Mouse (Mus musculus) forebrain, embryonic 14.5 days (tissue): ENCODE measurements around the gene Hbs1l. TPM values are rescaled to one million over a fixed set of nuclear protein-coding genes. Genes with fewer than 3 reads are reported as not detected.
A peak's percentile ranks its signal among the peaks of the same experiment; 100 is the strongest.

ENCODE experiments used
- ATAC-seq: fragments of 200-750 bp; cut with Nextera tagmentation; 2 replicates; pipeline ENCODE4 v1.8.0; 2017; ENCODE audit warnings: mild to moderate bottlenecking, moderate library complexity
- DNase-seq: peaks from one replicate; pipeline ENCODE4 v3.0.0-alpha.2; 2015; ENCODE audit warnings: low spot score
- H3K27ac ChIP-seq: fragments of 300-500 bp; sonication (generic); 2 replicates; pipeline ENCODE4 v1.5.1; 2014; ENCODE audit warnings: low read depth, mild to moderate bottlenecking, control low read depth, low read length, moderate library complexity
- H3K27me3 ChIP-seq: fragments of 300-500 bp; sonication (generic); replicated peaks from 2 replicates; pipeline ENCODE4 v1.6.1; 2014; ENCODE audit warnings: low read length, control low read depth, mixed read lengths; ENCODE audit not compliant: control insufficient read depth, insufficient read depth
- H3K36me3 ChIP-seq: fragments of 300-500 bp; sonication (generic); 2 replicates; pipeline ENCODE4 v1.6.1; 2014; ENCODE audit warnings: low read length, control low read depth; ENCODE audit not compliant: control insufficient read depth, insufficient read depth
- H3K4me1 ChIP-seq: fragments of 300-500 bp; sonication (generic); 2 replicates; pipeline ENCODE4 v1.6.1; 2014; ENCODE audit warnings: antibody characterized with exemption, low read length, control low read depth; ENCODE audit not compliant: control insufficient read depth, insufficient read depth
- H3K4me2 ChIP-seq: fragments of 300-500 bp; sonication (generic); 2 replicates; pipeline ENCODE4 v1.6.1; 2014; ENCODE audit warnings: mild to moderate bottlenecking, control low read depth, low read length
- H3K4me3 ChIP-seq: fragments of 300-500 bp; sonication (generic); 2 replicates; pipeline ENCODE4 v1.5.1; 2014; ENCODE audit warnings: low read depth, low read length, control low read depth
- H3K9ac ChIP-seq: fragments of 300-500 bp; sonication (generic); 2 replicates; pipeline ENCODE4 v1.6.1; 2014; ENCODE audit warnings: mild to moderate bottlenecking, low read length, control low read depth, moderate library complexity
- H3K9me3 ChIP-seq: fragments of 300-500 bp; sonication (generic); replicated peaks from 2 replicates; pipeline ENCODE4 v1.6.1; 2016; ENCODE audit warnings: low read length, control low read depth, mixed read lengths; ENCODE audit not compliant: control insufficient read depth
- WGBS: fragments of 180-500 bp; shearing (Covaris S2); extraction: QIAGEN DNeasy Blood & Tissue Kit; methylation state at CpG from one replicate; pipeline ENCODE4 v1.1.7; 2014; 5-methylcytosine and 5-hydroxymethylcytosine counted together
- polyA plus RNA-seq: library from polyadenylated mRNA; unstranded; fragments of >200 nt; fragmentation: Nextera tagmentation; extraction: Ambion mirVana; gene quantifications from 2 replicates; pipeline ENCODE4 v1.2.1, GENCODE M21; 2014

The Hbs1l gene
- polyA plus RNA-seq, 1 experiment from 2014 or later, result 95.0 TPM

GRCm38 (mm10) chr10:21364946-21365345 lies 69.2 kb downstream of the Hbs1l start:
- H3K4me3 ChIP-seq, result no peak overlapping the region
- peaks cover 75% of the 10 kb centered on the region for H3K36me3 ChIP-seq
- H3K4me2 ChIP-seq, result no peak overlapping the region
- no peak for ATAC-seq
- WGBS, result 93% methylated on average over 7 of the region's 7 CpGs
- H3K9me3 ChIP-seq, result no peaks in the 10 kb centered on the region
- H3K4me1 ChIP-seq, result no peaks in the 10 kb centered on the region
- no peak overlapping the region for H3K27ac ChIP-seq
- no peaks in the 10 kb centered on the region for H3K27me3 ChIP-seq
- no peak overlapping the region for H3K9ac ChIP-seq
- no peak for DNase-seq

GRCm38 (mm10) chr10:21365897-21366296 lies 70.1 kb downstream of the Hbs1l start:
- Histone ChIP-seq H3K9me3 (no peaks in the 10 kb centered on the region), H3K4me1 (no peaks in the 10 kb centered on the region), H3K36me3 (peaks cover 69% of the 10 kb centered on the region), H3K27me3 (no peaks in the 10 kb centered on the region), H3K4me3 (no peak overlapping the region), H3K9ac (no peak overlapping the region), H3K4me2 (no peak overlapping the region), H3K27ac (no peak overlapping the region)
- DNase-seq (no peak), ATAC-seq (no peak)
- 81% methylated on average over 4 of the region's 4 CpGs for WGBS

GRCm38 (mm10) chr10:21366471-21366870 lies 70.7 kb downstream of the Hbs1l start:
- H3K27me3 ChIP-seq, result no peaks in the 10 kb centered on the region
- H3K36me3 ChIP-seq, result peaks cover 65% of the 10 kb centered on the region
- no peak overlapping the region for H3K27ac ChIP-seq
- no peak overlapping the region for H3K9ac ChIP-seq
- ATAC-seq (no peak), DNase-seq (no peak)
- no peaks in the 10 kb centered on the region for H3K9me3 ChIP-seq
- H3K4me3 ChIP-seq, result no peak overlapping the region
- H3K4me2 ChIP-seq, result no peak overlapping the region
- no peaks in the 10 kb centered on the region for H3K4me1 ChIP-seq
- WGBS, result 84% methylated on average over 3 of the region's 3 CpGs

GRCm38 (mm10) chr10:21367481-21367880 lies 71.7 kb downstream of the Hbs1l start:
- no peak overlapping the region for H3K4me3 ChIP-seq
- H3K9ac ChIP-seq, result no peak overlapping the region
- no peak overlapping the region for H3K27ac ChIP-seq
- H3K9me3 ChIP-seq, result no peaks in the 10 kb centered on the region
- no peak for DNase-seq
- no peak for ATAC-seq
- no peak overlapping the region for H3K4me2 ChIP-seq
- H3K36me3 ChIP-seq, result peaks cover 57% of the 10 kb centered on the region
- no peaks in the 10 kb centered on the region for H3K4me1 ChIP-seq
- WGBS, result 96% methylated on average over 9 of the region's 9 CpGs
- no peaks in the 10 kb centered on the region for H3K27me3 ChIP-seq

- ATAC-seq (no peak), DNase-seq (no peak)
- peaks cover 43% of the 10 kb centered on the region for H3K36me3 ChIP-seq
These were observed 73.8 kb downstream of the Hbs1l start for GRCm38 (mm10) chr10:21369586-21369985.

GRCm38 (mm10) chr10:21372271-21372670 lies 76.5 kb downstream of the Hbs1l start:
- no peak for ATAC-seq
- Histone ChIP-seq H3K9me3 (no peaks in the 10 kb centered on the region), H3K4me3 (no peak overlapping the region), H3K9ac (no peak overlapping the region), H3K4me2 (no peak overlapping the region), H3K4me1 (no peaks in the 10 kb centered on the region), H3K27ac (no peak overlapping the region), H3K36me3 (peaks cover 24% of the 10 kb centered on the region), H3K27me3 (no peaks in the 10 kb centered on the region)
- DNase-seq, result no peak
- WGBS, result 90% methylated on average over 6 of the region's 6 CpGs

More at GRCm38 (mm10) chr10:21369586-21369985, 73.8 kb downstream of the Hbs1l start:
- Histone ChIP-seq H3K9ac (no peak overlapping the region), H3K9me3 (no peaks in the 10 kb centered on the region), H3K4me3 (no peak overlapping the region), H3K4me1 (no peaks in the 10 kb centered on the region), H3K27ac (no peak overlapping the region), H3K27me3 (no peaks in the 10 kb centered on the region), H3K4me2 (no peak overlapping the region)
- WGBS, result 54% methylated on average over 2 of the region's 2 CpGs

GRCm38 (mm10) chr10:21376682-21377473 lies 81.1 kb downstream of the Hbs1l start, which contains the start of gene Aldh8a1:
Gene Aldh8a1 (plus strand): TSS chr10:21377291.
- no peaks in the 10 kb centered on the region for H3K27me3 ChIP-seq
- WGBS, result 86% methylated on average over 13 of the region's 13 CpGs
- no peak for ATAC-seq

GRCm38 (mm10) chr10:21378196-21378944 lies 82.6 kb downstream of the Hbs1l start:
- Histone ChIP-seq H3K36me3 (no peaks in the 10 kb centered on the region), H3K27ac (no peak overlapping the region), H3K9ac (no peak overlapping the region), H3K4me2 (no peak overlapping the region), H3K4me1 (no peaks in the 10 kb centered on the region), H3K27me3 (no peaks in the 10 kb centered on the region), H3K4me3 (no peak overlapping the region), H3K9me3 (no peaks in the 10 kb centered on the region)
- 72% methylated on average over 9 of the region's 9 CpGs for WGBS
- DNase-seq, result no peak
- no peak for ATAC-seq

More at GRCm38 (mm10) chr10:21376682-21377473, 81.1 kb downstream of the Hbs1l start, which contains the start of gene Aldh8a1:
- no peak within 1 kb of the TSS for H3K4me2 ChIP-seq
- H3K9ac ChIP-seq, result no peak within 1 kb of the TSS
- H3K4me1 ChIP-seq, result no peaks in the 10 kb centered on the region
- no peaks in the 10 kb centered on the region for H3K36me3 ChIP-seq
- H3K27ac ChIP-seq, result no peak within 1 kb of the TSS
- no peak within 1 kb of the TSS for H3K4me3 ChIP-seq
- DNase-seq, result no peak
- H3K9me3 ChIP-seq, result no peaks in the 10 kb centered on the region

GRCm38 (mm10) chr10:21382914-21383313 lies 87.1 kb downstream of the Hbs1l start:
- no peak overlapping the region for H3K4me2 ChIP-seq
- no peaks in the 10 kb centered on the region for H3K4me1 ChIP-seq
- no peak overlapping the region for H3K4me3 ChIP-seq
- DNase-seq, result peak; percentile 94
- no peaks in the 10 kb centered on the region for H3K27me3 ChIP-seq
- no peaks in the 10 kb centered on the region for H3K9me3 ChIP-seq
- WGBS, result 20% methylated on average over 6 of the region's 6 CpGs
- H3K27ac ChIP-seq, result no peak overlapping the region
- no peak overlapping the region for H3K9ac ChIP-seq
- H3K36me3 ChIP-seq, result no peaks in the 10 kb centered on the region
- peak; percentile 69 for ATAC-seq
